ENCODE assay signal across 15 mouse cellular contexts in genomic region chr11:115092140-115092539, GRCm38 (mm10). TPM values are rescaled to one million over a fixed set of nuclear protein-coding genes. Genes with fewer than 3 reads are reported as not detected.
DNase-seq lines count a peak whose midpoint lies in the region; ATAC-seq lines count a peak whose summit lies in the region.
"Had no signal": no experiment of that assay in that cellular context is flagged by ENCODE, and none has a peak within 500 bp of the region (broad histone marks: within the 10 kb centered on the region; RNA-seq: fewer than 3 reads in every experiment).

No protein-coding gene starts in this region.

- H3K36me3 ChIP-seq in neural tube, embryonic 11.5 days (ENCODE audit: control insufficient read depth, insufficient read depth, low read length): no peaks in the 10 kb centered on the region
- no peaks in the 10 kb centered on the region for H3K36me3 ChIP-seq in limb, embryonic 10.5 days

- 21% methylated on average over 4 of the region's 4 CpGs for WGBS in neural tube, embryonic 11.5 days
- WGBS in limb, embryonic 10.5 days: 18% methylated on average over 4 of the region's 4 CpGs

- no peaks in the 10 kb centered on the region for H3K4me1 ChIP-seq in neural tube, embryonic 11.5 days (ENCODE audit: control insufficient read depth, insufficient read depth, low read length)
- peaks cover 11% of the 10 kb centered on the region for H3K4me1 ChIP-seq in limb, embryonic 10.5 days

- H3K4me2 ChIP-seq in neural tube, embryonic 11.5 days (ENCODE audit: low read depth): peak overlapping the region; percentile 43; the same call in 1 of the 2 replicates

- H3K4me3 ChIP-seq in neural tube, embryonic 11.5 days (ENCODE audit: low read depth, low read length): no peak overlapping the region
- H3K4me3 ChIP-seq in limb, embryonic 10.5 days: peak overlapping the region; percentile 38; the same call in 1 of the 2 replicates

- H3K9ac ChIP-seq in neural tube, embryonic 11.5 days (ENCODE audit: low read length): no peak overlapping the region

- DNase-seq in cerebellum, adult 9-11 months: peak; percentile 52
- no peak for DNase-seq in neural tube, embryonic 11.5 days (ENCODE audit: low spot score)
- no peak for DNase-seq in neural tube, embryonic 10.5 days (ENCODE audit: extremely low spot score, low spot score)
- DNase-seq in limb, embryonic 10.5 days (ENCODE audit: low spot score): no peak
- DNase-seq in right cerebral cortex, adult 18-20 months: no peak
- no peak for DNase-seq in embryo, embryonic 9.5 days (ENCODE audit: extremely low spot score)
- DNase-seq: gastrocnemius, postnatal 25 days; lung, postnatal 14 days; right cerebral cortex, postnatal 14 days had no signal

- H3K27ac ChIP-seq in neural tube, embryonic 11.5 days (ENCODE audit: low read depth, low read length): no peak overlapping the region
- H3K27ac ChIP-seq in limb, embryonic 10.5 days: no peak overlapping the region
- H3K27ac ChIP-seq: kidney, postnatal 0 days had no signal

- peaks cover 17% of the 10 kb centered on the region for H3K27me3 ChIP-seq in neural tube, embryonic 11.5 days (ENCODE audit: control insufficient read depth, insufficient read depth, low read length)
- peaks cover 37% of the 10 kb centered on the region for H3K27me3 ChIP-seq in limb, embryonic 10.5 days (ENCODE audit: low read depth, poor library complexity, severe bottlenecking)

- H3K9me3 ChIP-seq in neural tube, embryonic 11.5 days (ENCODE audit: control insufficient read depth, low read length): no peaks in the 10 kb centered on the region
- no peaks in the 10 kb centered on the region; the same call in 1 of the 2 replicates for H3K9me3 ChIP-seq in limb, embryonic 10.5 days (replicated peaks)

- no peak for ATAC-seq in cerebellum, adult (ENCODE audit: insufficient number of reproducible peaks, low FRiP score, low TSS enrichment)
- ATAC-seq in neural tube, embryonic 11.5 days (ENCODE audit: insufficient read depth, low FRiP score, low TSS enrichment): no peak
- ATAC-seq in activated CD4-positive, CD25-positive, alpha-beta regulatory T cell, adult 4 months: no peak

RNA-seq across cellular contexts. Expression of gene Rab37, which starts 0.9 kb away (rescaled TPM):
- polyA plus RNA-seq in neural tube, embryonic 11.5 days (2014; fragmentation: Nextera tagmentation; extraction: Ambion mirVana): 1.3 and 1.9 TPM in 2 replicates
- polyA plus RNA-seq in limb, embryonic 10.5 days (2016; fragmentation: Nextera tagmentation; extraction: Ambion mirVana): 0.95 and 1.8 TPM in 2 replicates
- polyA plus RNA-seq in activated CD4-positive, CD25-positive, alpha-beta regulatory T cell, adult 4 months (2017; shearing (Covaris generic)): 100 to 1,000 TPM; 149 to 158 TPM

RNA-seq across cellular contexts. Expression of gene Cd300e, which starts 30.2 kb away (rescaled TPM):
- polyA plus RNA-seq in neural tube, embryonic 11.5 days (2014; fragmentation: Nextera tagmentation; extraction: Ambion mirVana): not detected in 2 replicates
- not detected in 2 replicates for polyA plus RNA-seq in limb, embryonic 10.5 days (2016; fragmentation: Nextera tagmentation; extraction: Ambion mirVana)
- polyA plus RNA-seq in activated CD4-positive, CD25-positive, alpha-beta regulatory T cell, adult 4 months (2017; shearing (Covaris generic)): not detected
- polyA plus RNA-seq: brain, embryonic 14.5 days; kidney, postnatal 0 days had no signal

RNA-seq across cellular contexts. Expression of gene Cd300lf, which starts 41.7 kb away (rescaled TPM):
- not detected in 2 replicates for polyA plus RNA-seq in neural tube, embryonic 11.5 days (2014; fragmentation: Nextera tagmentation; extraction: Ambion mirVana)
- polyA plus RNA-seq in limb, embryonic 10.5 days (2016; fragmentation: Nextera tagmentation; extraction: Ambion mirVana): 0.06 TPM in 1 of 2 replicates, not detected in the other
- 1 to 10 TPM in 1 of 2 experiments, under 1 TPM in 1; 0.37 to 1.5 TPM for polyA plus RNA-seq in activated CD4-positive, CD25-positive, alpha-beta regulatory T cell, adult 4 months (2017; shearing (Covaris generic))

RNA-seq across cellular contexts. Expression of gene Cd300ld3, which starts 43.9 kb away (rescaled TPM):
- not detected in 2 replicates for polyA plus RNA-seq in neural tube, embryonic 11.5 days (2014; fragmentation: Nextera tagmentation; extraction: Ambion mirVana)
- polyA plus RNA-seq in limb, embryonic 10.5 days (2016; fragmentation: Nextera tagmentation; extraction: Ambion mirVana): not detected in 2 replicates
- polyA plus RNA-seq in activated CD4-positive, CD25-positive, alpha-beta regulatory T cell, adult 4 months (2017; shearing (Covaris generic)): not detected
- polyA plus RNA-seq: heart, postnatal 0 days; kidney, postnatal 0 days; liver, embryonic 11.5 days had no signal

RNA-seq across cellular contexts. Expression of gene Cd300ld5, which starts 54.6 kb away (rescaled TPM):
- not detected in 2 replicates for polyA plus RNA-seq in neural tube, embryonic 11.5 days (2014; fragmentation: Nextera tagmentation; extraction: Ambion mirVana)
- not detected in 2 replicates for polyA plus RNA-seq in limb, embryonic 10.5 days (2016; fragmentation: Nextera tagmentation; extraction: Ambion mirVana)
- polyA plus RNA-seq in activated CD4-positive, CD25-positive, alpha-beta regulatory T cell, adult 4 months (2017; shearing (Covaris generic)): not detected
- polyA plus RNA-seq: heart, postnatal 0 days; kidney, postnatal 0 days; liver, embryonic 11.5 days had no signal

Comparison
In these comparisons a context has a peak if more than half of its experiments do, and no peak if none do; other contexts are left out.
1. RNA of gene Rab37, which starts 0.9 kb away (polyA plus RNA-seq): 149 to 158 TPM in activated CD4-positive, CD25-positive, alpha-beta regulatory T cell, adult 4 months; 1.3 to 1.9 TPM in neural tube, embryonic 11.5 days and 0.95 to 1.8 TPM in limb, embryonic 10.5 days; every median in the first group is over 10 times any median in the second.